Mouse (Mus musculus) CD4-positive naive resting alpha-beta T cell, adult 76 days (primary cell): Measurements from ENCODE around the gene Ptch1. TPM values are rescaled to one million over a fixed set of nuclear protein-coding genes. Genes with fewer than 3 reads are reported as not detected.

ENCODE experiments used
- total RNA-seq: library from RNA; stranded (reverse); gene quantifications from one replicate; pipeline ENCODE4 v1.2.4, GENCODE M21; 2023

Gene Ptch1
- total RNA-seq: 28.9 TPM

DNA sequence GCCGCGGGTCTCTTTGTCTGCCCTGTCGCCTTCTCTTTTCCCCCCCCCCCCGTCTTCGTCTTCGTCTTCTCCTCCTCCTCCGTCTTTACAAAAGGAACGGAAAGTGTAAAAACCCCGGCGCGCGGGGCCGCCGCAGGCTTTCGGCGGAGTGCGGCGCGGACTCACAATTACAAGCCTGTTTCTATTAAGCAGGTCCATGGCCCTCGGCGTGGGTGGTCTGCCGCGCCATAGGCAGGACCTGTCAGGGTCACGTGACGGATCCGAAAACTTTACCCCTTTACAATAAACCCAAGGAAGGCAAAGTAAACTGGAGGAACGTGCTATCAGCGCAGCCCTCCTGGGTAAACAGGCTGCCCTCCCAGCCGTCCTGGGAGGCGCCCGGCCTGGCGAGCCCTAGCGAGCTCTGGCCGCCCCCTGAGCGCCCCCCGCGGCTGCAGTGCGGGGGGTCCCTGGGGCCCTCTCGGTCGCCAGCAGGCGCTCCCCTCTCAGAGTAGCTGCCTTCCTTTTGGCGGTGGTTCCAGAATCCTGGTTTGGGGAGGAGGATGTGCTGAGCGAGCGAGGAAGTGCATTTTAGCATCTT, at the start of gene Ptch1:
Gene Ptch1, minus strand, starts transcription at position 343 of the 580 bp plus-strand sequence.

DNA sequence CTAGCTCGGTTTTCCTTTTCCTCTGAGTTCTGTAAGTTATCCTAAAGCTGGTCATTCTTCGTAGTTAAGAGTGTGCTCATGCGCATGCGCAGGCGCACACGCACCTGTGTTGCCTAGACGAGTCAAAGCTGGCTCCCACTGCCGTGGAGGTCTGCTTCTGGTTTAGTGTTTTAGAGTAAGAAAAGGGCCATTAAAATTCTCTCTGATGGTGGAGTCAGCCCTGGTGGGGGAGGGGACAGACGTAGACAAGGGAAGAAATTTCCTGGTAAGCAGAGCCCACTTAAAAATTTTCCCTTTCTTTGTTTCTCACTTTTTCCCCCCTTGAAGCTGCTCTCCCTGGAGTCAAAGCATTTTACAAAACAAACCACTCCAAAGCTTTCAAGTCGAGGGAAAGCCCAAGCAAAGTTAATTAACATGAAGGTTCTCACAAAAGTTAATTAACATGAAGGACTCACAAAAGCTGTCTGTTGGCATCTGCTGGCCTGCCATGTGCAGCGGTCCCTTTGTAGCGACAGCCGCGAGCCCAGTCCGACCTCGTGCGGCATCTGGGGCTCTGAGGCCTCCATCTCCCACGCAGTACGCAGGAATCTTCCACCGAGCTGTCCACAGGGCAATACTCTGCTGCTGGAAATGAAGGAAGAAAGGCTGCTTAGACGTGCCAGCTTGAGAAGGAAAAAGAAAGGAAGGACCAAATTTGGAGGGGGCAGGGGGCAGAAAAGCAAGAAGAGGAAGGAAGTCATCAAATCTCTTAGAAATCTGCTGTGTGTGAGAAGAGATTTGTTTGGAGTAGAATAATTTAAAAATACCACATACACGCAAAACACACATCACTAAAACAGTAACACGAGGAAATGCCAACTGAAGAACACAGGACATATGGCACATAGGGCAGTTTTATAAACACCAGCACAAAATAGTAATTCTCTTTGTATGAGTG, 76.5 kb downstream of the Ptch1 start, which contains the start of gene Fancc:
Gene Fancc, minus strand, starts transcription at position 633 of the 937 bp plus-strand sequence.

Other genes starting within 250 kb of the Ptch1 start
- gene Fancc, start 76.3 kb downstream of the Ptch1 start, total RNA-seq: 36.8 TPM
- gene Ercc6l2, start 241.6 kb upstream of the Ptch1 start, total RNA-seq: 28.5 TPM